Mouse (Mus musculus) kidney, adult 2 months (tissue): ENCODE measurements around the gene Nbdy.

Experiments used
- CTCF ChIP-seq: fragments of 200-500 bp; conservative IDR thresholded peaks from 2 replicates; pipeline ENCODE4 v1.5.1; 2011; ENCODE audit warnings: low read depth, mild to moderate bottlenecking, control low read depth, low read length, moderate library complexity, mixed read lengths; ENCODE audit not compliant: insufficient read depth, insufficient read length
- POLR2A ChIP-seq: fragments of 200-500 bp; IDR thresholded peaks from one replicate; pipeline ENCODE4 v1.6.1; 2011; ENCODE audit warnings: low read depth, low read length, control low read depth

GRCm38 (mm10) chrX:153723110-153723916 is at the start of gene Nbdy:
- no peak for TF ChIP-seq POLR2A
- no peak for TF ChIP-seq CTCF
